Mouse (Mus musculus) urinary bladder, adult 18-20 months (tissue): ENCODE measurements around the gene Mxd1.

Source experiments
- DNase-seq, 2 experiments: peaks; one replicate each; pipeline ENCODE4 v3.0.0; 2022; ENCODE audit warnings: low spot score in 2 of 2, mixed read lengths in 2 of 2

The Mxd1 gene

DNA sequence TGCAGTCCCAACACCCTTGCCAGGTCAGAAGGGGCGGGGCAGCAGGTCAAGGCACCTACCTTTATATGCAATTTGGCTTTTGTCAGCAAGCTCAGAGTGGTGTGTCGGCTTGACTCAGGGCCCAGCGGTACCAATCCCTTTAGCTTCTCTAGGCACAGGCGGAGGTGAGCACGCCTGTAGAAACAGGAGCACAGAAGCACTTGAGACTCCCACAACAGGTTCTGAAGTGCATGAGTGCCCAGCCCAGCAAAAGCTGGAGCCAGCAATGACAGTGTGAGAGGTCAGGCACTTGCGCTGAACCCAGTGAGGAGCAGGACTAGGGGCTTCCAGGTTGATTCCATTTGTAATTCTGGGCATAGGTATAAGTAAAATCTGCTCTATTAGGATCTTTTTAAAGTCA, 15.9 kb downstream of the Mxd1 start:
- DNase-seq: no peak

DNA sequence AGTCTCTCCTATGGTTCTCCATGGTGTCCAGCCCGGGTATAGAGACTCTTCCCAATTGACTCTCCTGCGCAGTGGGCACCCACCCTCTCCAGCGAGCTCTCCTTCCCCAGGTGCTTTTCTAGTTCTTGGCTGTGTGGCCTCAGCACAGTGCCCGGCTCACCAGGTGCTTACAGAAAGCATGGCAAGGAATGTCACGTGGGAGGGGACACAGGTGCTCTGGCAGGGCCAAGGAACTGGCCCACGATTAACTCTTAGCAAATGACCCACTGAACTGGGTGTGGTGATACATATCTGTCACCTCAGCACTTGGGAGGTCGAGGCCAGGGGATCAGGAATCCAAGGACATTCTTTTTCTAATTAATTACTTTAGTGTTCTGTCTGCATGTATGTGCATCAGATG, 22.8 kb downstream of the Mxd1 start:
- no peak for DNase-seq

DNA sequence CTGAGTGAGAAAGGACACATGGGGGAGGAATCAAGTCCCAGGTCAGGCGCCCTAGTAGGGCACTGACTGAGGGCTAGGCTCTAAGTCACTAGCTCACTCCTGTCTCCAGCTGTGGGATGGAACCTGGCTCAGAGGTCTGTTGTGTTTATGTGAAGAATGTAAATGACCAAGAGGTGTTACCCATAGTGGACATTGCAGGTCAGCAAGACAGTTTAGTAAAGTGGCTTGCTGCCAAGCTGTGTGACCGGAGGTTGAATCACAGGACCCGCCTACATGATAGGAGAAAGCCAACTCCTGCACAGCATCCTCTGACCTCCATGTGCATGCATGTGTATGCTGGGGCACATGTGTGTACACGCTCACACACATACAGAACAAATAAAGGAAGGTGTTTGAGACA, 23.4 kb downstream of the Mxd1 start:
- no peak for DNase-seq

DNA sequence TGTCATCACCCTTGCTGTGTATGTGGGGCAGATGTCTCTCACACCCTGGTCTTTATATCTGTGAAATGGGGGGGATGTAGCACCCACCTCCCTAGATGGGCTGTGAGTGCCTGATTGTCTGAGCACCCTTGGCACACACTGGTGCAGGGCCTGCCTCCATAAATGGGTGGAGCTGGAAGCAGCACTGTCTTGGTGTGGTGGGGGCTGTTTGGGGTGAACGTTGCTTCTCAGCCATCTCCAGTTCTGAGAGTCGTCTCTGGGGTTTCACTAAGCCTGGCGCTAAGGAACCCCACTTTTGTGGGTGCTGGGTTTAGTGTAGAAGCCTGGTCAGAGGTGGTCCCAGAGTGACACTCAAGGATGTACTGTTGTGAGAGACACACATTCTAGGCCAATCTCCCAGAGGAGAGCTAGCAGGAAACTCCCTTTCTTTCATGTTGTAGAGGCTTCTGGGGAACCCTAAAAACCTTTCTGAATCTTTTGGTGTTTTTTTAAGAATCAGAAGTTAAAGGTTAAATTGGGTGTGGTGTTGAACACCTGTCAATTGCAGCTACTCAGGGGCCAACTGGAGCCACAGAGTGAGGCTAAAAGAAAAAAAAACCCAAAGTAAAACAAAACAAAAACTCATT, 24.1 kb downstream of the Mxd1 start:
- DNase-seq: no peak

GRCm38 (mm10) chr6:86641716-86642115, 27.2 kb downstream of the Mxd1 start:
- no peak for DNase-seq

DNA sequence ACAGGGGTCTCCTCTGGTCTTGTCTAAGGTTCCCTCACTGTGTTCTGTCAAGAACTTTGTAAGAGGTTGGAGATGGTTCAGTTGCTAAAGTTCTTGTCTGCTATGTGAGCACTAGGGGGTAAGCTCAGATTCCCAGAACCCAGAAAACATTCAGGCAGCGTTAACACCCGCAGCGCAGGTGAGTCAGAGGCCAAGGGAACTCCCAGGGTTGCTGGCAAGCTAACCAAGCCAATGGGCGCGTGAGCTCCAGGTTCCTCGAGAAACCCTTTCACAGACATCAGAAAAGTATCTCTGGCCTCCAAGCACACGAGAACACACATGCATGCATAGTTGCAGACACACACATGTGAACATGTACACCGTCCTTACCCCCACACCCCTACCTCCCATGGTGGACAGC, 28.2 kb downstream of the Mxd1 start:
- DNase-seq: no peak

DNA sequence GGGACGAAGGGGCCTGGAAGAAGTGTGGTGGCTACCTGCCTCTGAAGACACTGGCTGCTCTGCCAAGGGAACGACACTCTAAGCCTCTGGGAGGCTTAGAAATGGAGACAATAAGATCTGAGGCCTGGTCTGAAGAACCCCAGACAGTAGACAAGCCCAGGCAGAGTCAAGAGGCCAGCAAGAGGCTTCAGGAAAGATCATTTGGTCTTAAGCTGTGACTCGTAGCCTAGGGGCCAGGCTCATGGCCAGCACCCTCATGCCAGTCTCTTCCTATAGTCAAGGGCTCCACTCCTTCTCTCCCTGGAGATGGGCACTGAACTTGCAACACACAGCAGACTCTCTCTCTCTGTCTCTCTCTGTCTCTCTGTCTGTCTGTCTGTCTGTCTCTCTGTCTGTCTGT, 28.8 kb downstream of the Mxd1 start:
- no peak for DNase-seq

- DNase-seq: no peak
Observed at GRCm38 (mm10) chr6:86639180-86640160, 29.5 kb downstream of the Mxd1 start.

DNA sequence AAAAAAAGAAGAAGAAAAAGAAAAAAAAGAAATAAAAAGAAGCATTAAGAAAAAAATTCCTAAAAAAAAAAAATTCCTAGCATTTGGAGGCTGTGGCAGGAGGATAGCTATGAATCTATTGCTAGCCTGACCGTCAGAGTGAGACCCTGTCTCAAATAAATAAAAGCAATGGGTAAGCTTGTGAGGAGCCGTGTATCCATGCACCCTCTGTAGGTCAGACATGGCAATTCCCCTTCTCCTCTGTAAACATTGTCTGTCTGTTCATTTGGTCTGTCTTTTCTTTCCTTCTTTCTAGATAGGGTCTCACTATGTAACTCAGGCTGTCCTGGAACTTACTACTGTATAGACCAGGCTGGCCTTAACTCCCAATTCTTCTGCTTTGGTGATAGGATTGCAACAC, 30.5 kb downstream of the Mxd1 start:
- DNase-seq: no peak

GRCm38 (mm10) chr6:86637860-86638259, 31.1 kb downstream of the Mxd1 start:
- DNase-seq: no peak

DNA sequence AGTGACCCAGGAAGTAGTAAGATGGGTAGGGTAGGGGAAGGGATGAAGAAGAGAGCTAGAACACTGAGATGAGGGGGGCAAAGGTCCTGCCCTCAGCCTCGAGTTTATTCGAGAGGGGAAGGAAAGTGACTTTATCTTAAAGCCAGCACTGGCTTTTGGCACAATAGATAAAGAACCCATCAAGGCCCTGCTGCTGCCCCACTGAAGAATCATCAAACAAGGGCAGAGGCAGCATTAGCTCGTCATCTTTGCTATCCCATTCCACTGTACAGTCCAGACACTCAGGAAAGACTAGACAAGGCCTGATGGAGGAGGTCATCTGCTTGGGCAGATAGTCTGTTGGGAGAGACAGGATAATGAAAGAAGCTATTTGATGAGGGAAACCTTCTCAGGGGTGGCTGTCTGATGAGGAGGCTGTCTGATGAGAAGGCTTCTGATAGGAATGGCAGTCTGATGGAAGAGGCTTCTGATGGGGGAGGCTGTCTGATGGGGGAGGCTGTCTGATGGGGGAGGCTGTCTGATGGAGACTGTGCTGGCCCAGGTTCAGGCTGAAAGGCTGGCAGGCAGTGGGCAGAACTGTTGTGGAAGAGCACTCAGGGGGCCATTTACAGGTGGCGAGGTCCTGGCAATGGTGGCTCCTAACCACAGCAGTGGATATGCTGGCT, 31.7 kb downstream of the Mxd1 start:
- DNase-seq: no peak

DNA sequence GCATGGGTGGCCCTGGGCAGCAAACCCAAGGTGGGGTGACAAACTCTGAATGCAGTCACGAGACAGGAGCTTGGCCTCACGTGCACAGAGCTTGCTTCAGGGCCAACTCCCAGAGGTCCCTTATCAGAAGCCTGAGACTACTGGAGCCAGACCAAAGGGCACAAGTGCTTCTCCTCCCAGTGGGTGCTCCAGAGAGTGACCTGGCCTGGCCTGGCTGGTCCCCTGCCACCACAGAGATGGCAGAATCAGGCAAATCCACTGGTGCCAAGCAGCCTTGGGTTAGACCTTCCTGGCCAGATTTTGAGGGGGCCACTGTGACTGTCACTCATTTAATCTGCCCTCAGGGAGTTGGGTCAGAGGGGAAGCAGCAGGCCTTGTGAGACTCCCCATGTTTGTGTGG, 32.5 kb downstream of the Mxd1 start:
- peak in 1 of 2 experiments; percentile 17 for DNase-seq

DNA sequence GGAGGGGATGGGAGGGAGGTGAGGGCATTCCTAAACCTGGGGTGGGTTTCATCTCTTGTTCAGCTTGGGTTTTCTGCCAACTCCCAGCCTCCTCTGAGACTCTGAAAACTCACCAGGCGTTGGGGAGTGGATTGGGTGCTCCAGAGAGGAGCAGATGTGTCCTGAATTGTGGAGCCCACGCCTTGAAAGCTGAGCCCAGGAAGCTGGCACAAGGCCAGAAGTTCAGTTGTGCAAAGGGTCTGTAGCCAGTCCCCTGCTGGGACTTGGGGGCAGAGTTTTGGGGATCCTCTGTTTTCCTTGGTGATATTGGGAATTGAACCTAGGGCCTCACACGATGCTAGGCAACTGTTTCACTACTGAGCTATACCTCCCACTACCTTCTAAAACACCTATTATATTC, 38.8 kb downstream of the Mxd1 start:
- no peak for DNase-seq

GRCm38 (mm10) chr6:86627946-86628345, 41.0 kb downstream of the Mxd1 start, which contains the start of gene Asprv1:
Asprv1 (plus strand) TSS chr6:86628164.
- DNase-seq: no peak

DNA sequence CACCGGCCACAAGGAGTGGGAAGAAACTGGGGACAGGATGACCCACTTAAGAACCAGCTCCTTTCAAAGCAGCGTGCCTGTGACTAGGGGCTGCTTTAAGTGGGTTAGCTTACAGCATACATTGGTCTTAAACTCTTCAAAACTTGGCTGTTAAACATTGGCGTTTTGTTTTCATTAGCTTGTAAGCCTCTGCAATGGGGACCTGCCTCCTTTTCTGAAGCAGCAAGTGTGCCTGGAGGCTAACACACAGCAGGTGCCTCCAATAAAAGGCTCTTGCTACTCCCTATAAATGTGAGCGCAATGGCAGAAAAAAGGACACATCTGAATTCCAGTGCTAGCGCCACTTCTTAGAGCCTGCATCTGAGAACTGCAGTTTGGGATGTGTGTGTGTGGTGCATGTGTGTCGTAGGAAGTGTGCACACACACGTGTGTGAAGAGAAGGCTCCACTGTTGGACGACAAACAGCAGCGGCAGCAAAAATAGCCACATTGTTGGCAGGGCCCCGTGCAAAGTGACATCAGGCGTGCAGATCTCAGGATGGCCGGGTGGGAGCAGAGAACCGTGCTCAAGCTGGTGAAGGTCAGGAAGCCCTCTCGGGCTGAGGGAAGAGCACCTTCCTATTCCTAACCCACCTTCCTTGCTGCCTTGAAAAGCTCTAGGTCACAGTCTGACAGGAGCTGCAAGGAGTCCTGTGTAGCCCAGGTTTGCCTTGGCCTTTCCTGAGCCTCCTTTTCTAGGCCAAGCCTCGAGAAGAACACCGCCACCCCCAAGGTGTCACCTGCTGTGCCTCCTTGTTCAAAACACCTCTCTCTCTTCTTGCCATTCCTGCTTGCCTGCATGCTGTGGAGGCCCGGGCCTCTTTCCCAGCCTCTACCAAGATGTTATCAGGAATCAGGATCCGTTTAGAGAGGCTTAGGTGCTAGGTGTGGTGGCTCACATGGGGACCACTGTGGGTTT, 44.6 kb downstream of the Mxd1 start:
- DNase-seq: no peak

- no peak for DNase-seq
Observed at GRCm38 (mm10) chr6:86623201-86623600, 45.8 kb downstream of the Mxd1 start.

GRCm38 (mm10) chr6:86615301-86615700, 53.7 kb downstream of the Mxd1 start:
- DNase-seq: no peak

- no peak for DNase-seq
Observed at GRCm38 (mm10) chr6:86610714-86611113, 58.2 kb downstream of the Mxd1 start.

DNA sequence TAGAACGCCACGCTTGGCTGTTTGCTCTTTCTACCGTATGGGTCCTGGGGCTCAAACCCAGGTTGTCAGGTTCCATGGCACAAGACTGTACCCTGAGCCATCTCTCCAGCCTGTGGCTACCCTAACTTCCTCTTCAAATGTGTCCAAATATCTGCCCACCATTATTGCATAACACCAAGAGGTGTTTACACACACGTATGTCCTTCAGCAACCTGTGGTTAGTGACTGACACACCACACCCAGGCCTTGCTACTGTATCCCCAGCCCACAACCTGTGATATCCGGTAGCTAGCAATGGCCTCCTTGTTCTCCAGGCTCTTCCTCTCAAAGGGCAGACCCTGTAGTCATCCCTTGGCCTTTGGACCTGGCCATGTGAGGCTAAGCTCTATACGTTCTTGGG, 59.7 kb downstream of the Mxd1 start:
- no peak for DNase-seq

DNA sequence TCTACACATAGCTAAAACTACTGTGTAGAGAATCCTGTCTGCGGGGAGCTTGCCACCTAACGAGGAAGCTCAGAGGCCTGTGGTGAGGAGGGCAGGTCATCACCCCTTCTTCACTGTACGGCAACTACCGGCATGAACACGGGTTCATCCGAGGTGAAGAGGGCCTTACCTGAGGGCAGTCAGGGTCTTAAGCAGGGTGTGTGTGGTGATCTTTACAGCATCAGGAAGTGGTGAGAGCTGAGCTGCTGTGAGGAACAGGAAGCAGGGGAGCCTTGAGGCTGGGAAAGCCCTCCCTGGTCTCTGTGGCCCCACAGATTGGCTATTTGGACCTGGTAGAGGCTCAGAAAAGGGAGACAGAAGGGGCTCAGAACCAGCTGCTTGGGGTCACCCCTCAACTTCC, 61.5 kb downstream of the Mxd1 start:
- no peak for DNase-seq

DNA sequence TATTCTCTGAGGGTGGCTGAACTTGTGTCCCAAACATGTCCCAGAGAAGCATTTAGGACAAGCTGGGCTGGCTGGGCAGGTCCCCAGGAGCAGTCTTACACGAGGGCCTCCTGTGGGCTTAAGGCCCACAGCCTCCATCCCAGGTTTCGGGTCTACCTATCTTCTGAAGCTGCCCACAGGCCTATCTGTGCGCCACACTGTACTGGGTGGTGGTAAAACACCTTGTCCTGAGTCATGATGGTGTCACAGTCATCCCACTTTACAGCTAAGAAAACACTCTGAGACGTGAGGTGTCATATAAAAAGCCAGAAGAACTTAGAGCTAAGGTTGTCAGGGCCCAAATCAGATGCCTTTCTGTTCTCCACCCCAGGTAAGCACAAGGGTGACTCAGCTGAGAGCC, 62.7 kb downstream of the Mxd1 start:
- no peak for DNase-seq
